Mouse (Mus musculus) CH12.LX (cell line): ENCODE data around the gene Slc32a1. TPM values are rescaled to one million over a fixed set of nuclear protein-coding genes. Genes with fewer than 3 reads are reported as not detected.

Source experiments
- DNase-seq: peaks from one replicate; pipeline ENCODE4 v3.0.0-alpha.2; 2013; ENCODE audit errors: extremely low read depth
- H3K27ac ChIP-seq: 2 replicates; pipeline ENCODE4 v1.5.1; 2012; ENCODE audit warnings: low read depth, mild to moderate bottlenecking, control low read depth, moderate library complexity; ENCODE audit not compliant: insufficient read depth
- H3K27me3 ChIP-seq: replicated peaks from 2 replicates; pipeline ENCODE3; 2012; ENCODE audit warnings: inconsistent platforms
- H3K36me3 ChIP-seq, 2 experiments: replicated peaks in 1 of 2; 2 replicates each; pipeline versions ENCODE3 to v1.6.1; 2012; ENCODE audit warnings: inconsistent platforms in 1 of 2, low read length in 1 of 2, mild to moderate bottlenecking in 1 of 2, mixed read lengths in 1 of 2, moderate library complexity in 1 of 2; ENCODE audit not compliant: control insufficient read depth in 1 of 2, insufficient read depth in 1 of 2
- H3K4me1 ChIP-seq, 2 experiments: 2 replicates each; pipeline ENCODE4 v1.6.1; 2012; ENCODE audit warnings: inconsistent platforms in 1 of 2, moderate library complexity in 1 of 2; ENCODE audit not compliant: insufficient read depth in 2 of 2, control insufficient read depth in 1 of 2
- H3K4me2 ChIP-seq: 2 replicates; pipeline ENCODE4 v1.6.1; 2012; ENCODE audit warnings: low read depth, mild to moderate bottlenecking, control low read depth; ENCODE audit not compliant: poor library complexity, insufficient read depth, severe bottlenecking
- H3K4me3 ChIP-seq, 3 experiments: fragments of 150-350 bp in 1 of 3; sonication (generic) in 1 of 3; replicated peaks in 1 of 3; 2 replicates each; pipeline versions ENCODE3 to v1.5.1; 2011 to 2012; ENCODE audit warnings: low read depth in 2 of 3, low read length in 2 of 3, mild to moderate bottlenecking in 2 of 3, moderate library complexity in 2 of 3, control low read depth in 1 of 3, improper control_type of control experiment in 1 of 3, inconsistent platforms in 1 of 3, mixed read lengths in 1 of 3; ENCODE audit not compliant: poor library complexity in 1 of 3
- H3K79me2 ChIP-seq: replicated peaks from 2 replicates; pipeline ENCODE4 v1.6.1; 2012; ENCODE audit warnings: mild to moderate bottlenecking, moderate library complexity; ENCODE audit not compliant: control insufficient read depth, poor library complexity, insufficient read depth, severe bottlenecking; ENCODE audit errors: extremely low read depth
- H3K9ac ChIP-seq: 2 replicates; pipeline ENCODE4 v1.6.1; 2012; ENCODE audit warnings: low read depth, mild to moderate bottlenecking, control low read depth, moderate library complexity; ENCODE audit not compliant: insufficient read depth
- H3K9me3 ChIP-seq: replicated peaks from 2 replicates; pipeline ENCODE3; 2012; ENCODE audit warnings: low read length, inconsistent platforms, mixed read lengths
- BHLHE40 ChIP-seq: IDR thresholded peaks from 2 replicates; pipeline ENCODE4 v1.6.1; 2011; ENCODE audit warnings: mild to moderate bottlenecking, low read depth, low read length, improper control_type of control experiment
- CHD2 ChIP-seq: IDR thresholded peaks from 2 replicates; pipeline ENCODE4 v1.6.1; 2011; ENCODE audit warnings: low read length, improper control_type of control experiment
- E2F4 ChIP-seq: IDR thresholded peaks from 2 replicates; pipeline ENCODE4 v1.6.1; 2011; ENCODE audit warnings: low read depth, low read length, improper control_type of control experiment; ENCODE audit not compliant: insufficient replicate concordance
- ELF1 ChIP-seq: IDR thresholded peaks from 2 replicates; pipeline ENCODE4 v1.6.1; 2014; ENCODE audit warnings: low read depth, mild to moderate bottlenecking, inconsistent platforms, low read length, improper control_type of control experiment
- ETS1 ChIP-seq: conservative IDR thresholded peaks from 2 replicates; pipeline ENCODE4 v1.6.1; 2012; ENCODE audit warnings: low read depth, mild to moderate bottlenecking, inconsistent platforms, low read length, improper control_type of control experiment, moderate library complexity
- GABPA ChIP-seq: IDR thresholded peaks from 2 replicates; pipeline ENCODE4 v1.6.1; 2012; ENCODE audit warnings: low read depth, low read length, improper control_type of control experiment, inconsistent platforms; ENCODE audit not compliant: insufficient replicate concordance
- JUN ChIP-seq: IDR thresholded peaks from 2 replicates; pipeline ENCODE4 v1.6.1; 2011; ENCODE audit warnings: low read depth, mild to moderate bottlenecking, low read length, improper control_type of control experiment, moderate library complexity; ENCODE audit not compliant: insufficient read depth
- KAT2A ChIP-seq: IDR thresholded peaks from 2 replicates; pipeline ENCODE4 v1.6.1; 2012; ENCODE audit warnings: low read length, improper control_type of control experiment, inconsistent platforms; ENCODE audit not compliant: insufficient replicate concordance
- MAZ ChIP-seq: IDR thresholded peaks from 2 replicates; pipeline ENCODE4 v1.6.1; 2012; ENCODE audit warnings: low read depth, mild to moderate bottlenecking, inconsistent platforms, low read length, improper control_type of control experiment, moderate library complexity
- MXI1 ChIP-seq: IDR thresholded peaks from 2 replicates; pipeline ENCODE4 v1.6.1; 2011; ENCODE audit warnings: mild to moderate bottlenecking, low read depth, low read length, improper control_type of control experiment
- MYC ChIP-seq: IDR thresholded peaks from 2 replicates; pipeline ENCODE4 v1.6.1; 2011; ENCODE audit warnings: low read depth, mild to moderate bottlenecking, improper control_type of control experiment, low read length
- NELFE ChIP-seq: IDR thresholded peaks from 2 replicates; pipeline ENCODE4 v1.6.1; 2011; ENCODE audit warnings: low read depth, low read length, improper control_type of control experiment
- NRF1 ChIP-seq: IDR thresholded peaks from 2 replicates; pipeline ENCODE4 v1.6.1; 2014; ENCODE audit warnings: low read depth, mild to moderate bottlenecking, inconsistent platforms, low read length, improper control_type of control experiment, moderate library complexity
- PAX5 ChIP-seq: IDR thresholded peaks from 2 replicates; pipeline ENCODE4 v1.6.1; 2012; ENCODE audit warnings: low read length, inconsistent platforms, mixed read lengths
- POLR2A ChIP-seq: IDR thresholded peaks from 2 replicates; pipeline ENCODE4 v1.6.1; 2011; ENCODE audit warnings: low read depth, mild to moderate bottlenecking, improper control_type of control experiment, low read length
- RAD21 ChIP-seq: IDR thresholded peaks from 2 replicates; pipeline ENCODE4 v1.6.1; 2011; ENCODE audit warnings: low read depth, mild to moderate bottlenecking, low read length, improper control_type of control experiment, moderate library complexity
- RCOR1 ChIP-seq: conservative IDR thresholded peaks from 2 replicates; pipeline ENCODE4 v1.6.1; 2012; ENCODE audit warnings: low read depth, mild to moderate bottlenecking, inconsistent platforms, low read length, improper control_type of control experiment
- SIN3A ChIP-seq: IDR thresholded peaks from 2 replicates; pipeline ENCODE4 v1.6.1; 2012; ENCODE audit warnings: low read length, improper control_type of control experiment, inconsistent platforms
- SMC3 ChIP-seq: IDR thresholded peaks from 2 replicates; pipeline ENCODE4 v1.6.1; 2011; ENCODE audit warnings: low read depth, low read length, improper control_type of control experiment
- TBP ChIP-seq: conservative IDR thresholded peaks from 2 replicates; pipeline ENCODE4 v1.6.1; 2011; ENCODE audit warnings: low read depth, low read length, improper control_type of control experiment
- USF1 ChIP-seq: IDR thresholded peaks from 2 replicates; pipeline ENCODE4 v1.6.1; 2014; ENCODE audit warnings: low read depth, mild to moderate bottlenecking, inconsistent platforms, low read length, improper control_type of control experiment
- USF2 ChIP-seq: conservative IDR thresholded peaks from 2 replicates; pipeline ENCODE4 v1.6.1; 2011; ENCODE audit warnings: low read depth, low read length, improper control_type of control experiment
- ZC3H11A ChIP-seq: IDR thresholded peaks from 2 replicates; pipeline ENCODE4 v1.6.1; 2012; ENCODE audit warnings: low read depth, mild to moderate bottlenecking, inconsistent platforms, low read length, improper control_type of control experiment
- ZMIZ1 ChIP-seq: IDR thresholded peaks from 2 replicates; pipeline ENCODE4 v1.6.1; 2012; ENCODE audit warnings: low read depth, mild to moderate bottlenecking, inconsistent platforms, low read length, improper control_type of control experiment
- dilution Hi-C: fragments of 300-500 bp; cut with MboI; formaldehyde crosslinking; loops from 2 replicates; pipeline ENCODE4 v1.14.3; 2020; ENCODE audit warnings: low sequenced_read_pairs; ENCODE audit not compliant: extremely low pct_unique_long_range_greater_than_20kb, extremely low pct_ligation_motif_present
- in situ Hi-C: fragments of 300-500 bp; cut with MboI; formaldehyde crosslinking; loops from 3 replicates; pipeline ENCODE4 v1.14.3; 2019; ENCODE audit warnings: low sequenced_read_pairs, low pct_ligation_motif_present, low pct_unique_long_range_greater_than_20kb, mixed read lengths
- polyA plus RNA-seq: library from polyadenylated mRNA; unstranded; fragments of >175 nt; gene quantifications from 2 replicates; pipeline ENCODE4 v1.2.1, GENCODE M21; 2012; ENCODE audit warnings: low read depth; ENCODE audit not compliant: insufficient read length
- total RNA-seq, 2 experiments: library from RNA; depleted of rRNA; stranded (reverse); fragments of 300-350 nt in 1 of 2; fragments of >200 nt in 1 of 2; gene quantifications; 2 replicates each; pipeline ENCODE4 v1.2.3; 2012 to 2014

Slc32a1 gene
- total and polyA plus RNA-seq, 3 experiments: not detected

- no peak overlapping the region for H3K27ac ChIP-seq
- no peak overlapping the region for H3K4me3 ChIP-seq
- in situ Hi-C loops: no loop called here
- peaks cover 49% of the 10 kb centered on the region for H3K27me3 ChIP-seq
- no peak for DNase-seq
- H3K9me3 ChIP-seq: peaks cover 13% of the 10 kb centered on the region
- H3K9ac ChIP-seq: no peak overlapping the region
- H3K4me1 ChIP-seq: no peaks in the 10 kb centered on the region
- no peak overlapping the region for H3K4me2 ChIP-seq
- no peaks in the 10 kb centered on the region for H3K36me3 ChIP-seq
- TF ChIP-seq NRF1 (no peak), CHD2 (no peak), JUN (no peak), GABPA (no peak), BHLHE40 (no peak), ETS1 (no peak), RCOR1 (no peak), SMC3 (no peak), ELF1 (no peak), ZC3H11A (no peak), NELFE (no peak), MAZ (no peak)
- no peaks in the 10 kb centered on the region for H3K79me2 ChIP-seq
- dilution Hi-C loops: no loop called here
Measured at GRCm38 (mm10) chr2:158611326-158611719, 756 bp downstream of the Slc32a1 start.

GRCm38 (mm10) chr2:158611726-158612670 lies 1.4 kb downstream of the Slc32a1 start:
- H3K4me2 ChIP-seq: no peak overlapping the region
- no peaks in the 10 kb centered on the region for H3K79me2 ChIP-seq
- H3K36me3 ChIP-seq: no peaks in the 10 kb centered on the region
- in situ Hi-C loops (no loop called here), dilution Hi-C loops (no loop called here)
- H3K27ac ChIP-seq: no peak overlapping the region
- H3K9ac ChIP-seq: no peak overlapping the region
- H3K4me1 ChIP-seq: no peaks in the 10 kb centered on the region
- no peak overlapping the region for H3K4me3 ChIP-seq
- TF ChIP-seq USF1: no peak
- TF ChIP-seq ZMIZ1: no peak
- no peak for TF ChIP-seq USF2
- TF ChIP-seq SIN3A: no peak
- no peak for TF ChIP-seq KAT2A
- TF ChIP-seq RCOR1: no peak
- TF ChIP-seq SMC3: no peak
- no peak for TF ChIP-seq TBP
- no peak for TF ChIP-seq ZC3H11A
- no peak for TF ChIP-seq MXI1
- TF ChIP-seq NRF1: no peak
- TF ChIP-seq RAD21: no peak
- no peak for TF ChIP-seq BHLHE40
- no peak for TF ChIP-seq E2F4
- no peak for TF ChIP-seq PAX5
- no peak for TF ChIP-seq MYC
- no peak for TF ChIP-seq POLR2A
- TF ChIP-seq, all 38 proteins: peak for 0
- H3K9me3 ChIP-seq: peaks cover 13% of the 10 kb centered on the region
- H3K27me3 ChIP-seq: peaks cover 49% of the 10 kb centered on the region
- DNase-seq: no peak
